Mouse (Mus musculus) brain, embryonic 14.5 days (tissue): ENCODE measurements around the gene B4galt2.

Experiments used
- CTCF ChIP-seq: fragments of 200-500 bp; IDR thresholded peaks from 2 replicates; pipeline ENCODE4 v1.5.1; 2012; ENCODE audit warnings: inconsistent platforms, mild to moderate bottlenecking, moderate library complexity, borderline replicate concordance; ENCODE audit not compliant: insufficient read depth, insufficient read length; ENCODE audit errors: extremely low read depth
- POLR2A ChIP-seq: fragments of 200-500 bp; IDR thresholded peaks from 2 replicates; pipeline ENCODE4 v1.6.1; 2012; ENCODE audit warnings: mild to moderate bottlenecking, inconsistent platforms, borderline replicate concordance; ENCODE audit not compliant: poor library complexity, insufficient read depth, insufficient read length, severe bottlenecking; ENCODE audit errors: extremely low read depth

DNA sequence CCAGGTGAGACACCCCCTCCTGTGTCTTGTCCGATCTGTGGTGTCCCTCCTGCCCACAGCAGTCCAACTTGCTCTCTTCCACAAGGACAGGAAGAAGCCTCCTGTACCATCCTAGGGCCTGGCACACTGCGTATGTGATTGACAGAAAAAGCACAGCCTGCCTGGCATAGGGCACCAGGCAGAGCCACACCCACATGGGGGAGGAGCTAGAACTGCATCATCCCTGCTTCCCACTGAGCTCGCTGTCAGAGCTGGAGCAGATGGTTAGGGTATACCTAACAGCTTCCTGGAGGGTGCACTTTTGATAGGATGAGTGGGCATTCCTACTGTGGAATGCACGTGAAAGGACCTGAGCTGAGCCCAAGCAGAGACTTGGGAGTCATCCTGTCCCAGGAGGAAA is 20.5 kb downstream of the B4galt2 start:
- no peak for TF ChIP-seq CTCF
- TF ChIP-seq POLR2A, result no peak
